Mouse (Mus musculus) left cerebral cortex, adult 11 months (tissue): ENCODE data around the gene 1810010D01Rik.

Source experiments
- DNase-seq: peaks from one replicate; pipeline ENCODE4 v3.0.0; 2022; ENCODE audit warnings: low spot score

Gene 1810010D01Rik

GRCm38 (mm10) chr7:145173563-145173962 lies 34.4 kb downstream of the 1810010D01Rik start:
- no peak for DNase-seq

GRCm38 (mm10) chr7:145173116-145173515 lies 34.8 kb downstream of the 1810010D01Rik start:
- no peak for DNase-seq

DNA sequence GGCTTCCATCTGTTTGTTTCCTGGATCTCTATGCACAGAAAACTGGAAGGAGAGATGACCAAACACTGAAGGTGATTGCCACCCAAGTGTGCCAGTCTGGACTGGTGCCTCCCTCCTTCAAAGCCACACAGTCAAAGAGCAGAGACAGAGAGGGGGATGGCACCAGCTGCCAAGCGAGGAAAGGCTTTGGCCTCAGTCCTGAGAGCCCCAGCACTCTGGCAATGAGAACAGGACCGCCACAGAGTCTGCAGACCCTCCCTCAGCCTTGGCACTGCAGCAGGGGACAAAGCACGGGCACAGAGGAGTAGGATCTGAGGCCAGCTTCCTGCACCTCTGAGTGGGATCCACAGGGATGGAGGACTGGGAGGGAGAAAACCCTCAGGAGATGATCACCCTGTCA lies 38.2 kb downstream of the 1810010D01Rik start:
- DNase-seq: no peak

- DNase-seq: no peak
Observed at GRCm38 (mm10) chr7:145159283-145160240, 48.4 kb downstream of the 1810010D01Rik start.
